Mouse (Mus musculus): Measurements from ENCODE around the gene Taf1b. TPM values are rescaled to one million over a fixed set of nuclear protein-coding genes. Genes with fewer than 3 reads are reported as not detected.
A peak's percentile ranks its signal among the peaks of the same experiment; 100 is the strongest.
"Not testable (repeated sequence)": the region's sequence is repeated elsewhere in the genome, so short reads cannot be mapped to it uniquely, and the experiment has no call there.

Taf1b gene
- 10 to 100 TPM; 30.5 to 32.6 TPM for total RNA-seq (2021)
- long read RNA-seq, experiment 1, transcript Taf1b-202 (14 exons, 1,840 nt): minor isoform, 8 of 32 reads
- long read RNA-seq, experiment 1, transcript Taf1b-201 (15 exons, 2,209 nt): major isoform, 14 of 32 reads
- long read RNA-seq, experiment 1, partial matches to known transcripts: 4 of 32 reads
- long read RNA-seq, experiment 1, other reads (novel, unspliced or antisense): 6 of 32 reads
- long read RNA-seq, experiment 2, transcript Taf1b-202 (14 exons, 1,840 nt): minor isoform, 5 of 23 reads
- long read RNA-seq, experiment 2, transcript Taf1b-201 (15 exons, 2,209 nt): major isoform, 9 of 23 reads
- long read RNA-seq, experiment 2, partial matches to known transcripts: 6 of 23 reads
- long read RNA-seq, experiment 2, other reads (novel, unspliced or antisense): 3 of 23 reads

DNA sequence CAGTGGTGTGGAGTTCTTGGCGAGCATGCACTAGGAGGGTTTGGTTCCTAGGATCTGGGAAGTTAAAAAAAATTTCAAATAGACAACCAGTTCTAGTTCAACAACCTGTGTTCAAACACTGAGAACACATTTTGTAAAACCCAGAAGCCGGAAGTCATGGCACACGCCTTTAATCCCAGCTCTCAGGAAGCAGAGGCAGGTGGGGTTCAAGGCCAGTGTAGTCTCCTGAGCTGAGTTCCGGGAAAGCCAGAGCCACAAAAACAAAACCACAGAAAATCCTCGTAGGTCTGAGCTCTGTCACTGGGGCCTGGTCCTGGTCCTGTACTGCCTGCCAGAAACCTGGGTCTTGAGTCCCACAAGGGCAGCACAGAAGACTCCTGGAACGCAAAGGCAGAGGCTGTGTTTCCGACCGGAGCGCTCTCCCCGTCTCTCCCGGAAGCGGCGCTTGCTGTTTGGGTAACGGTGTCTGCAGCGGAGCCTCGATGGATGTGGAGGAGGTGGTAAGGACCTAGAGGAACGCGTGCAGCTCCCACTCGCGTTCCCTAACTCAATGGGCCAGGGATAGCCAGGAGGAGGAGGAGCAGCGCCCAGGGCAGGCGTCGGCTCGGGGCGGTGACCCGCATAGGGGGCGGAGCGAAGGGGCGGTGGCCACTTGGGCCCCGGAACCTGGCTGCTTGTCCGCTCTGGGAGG, at the start of gene Taf1b:
TSS of gene Taf1b (plus strand) at position 210 of the 691 bp plus-strand sequence.
- peak; percentile 83 to 84 for DNase-seq (ENCODE audit: low spot score in 2 of 2)
- intact Hi-C loops (cut with DNase I): no loop called here

DNA sequence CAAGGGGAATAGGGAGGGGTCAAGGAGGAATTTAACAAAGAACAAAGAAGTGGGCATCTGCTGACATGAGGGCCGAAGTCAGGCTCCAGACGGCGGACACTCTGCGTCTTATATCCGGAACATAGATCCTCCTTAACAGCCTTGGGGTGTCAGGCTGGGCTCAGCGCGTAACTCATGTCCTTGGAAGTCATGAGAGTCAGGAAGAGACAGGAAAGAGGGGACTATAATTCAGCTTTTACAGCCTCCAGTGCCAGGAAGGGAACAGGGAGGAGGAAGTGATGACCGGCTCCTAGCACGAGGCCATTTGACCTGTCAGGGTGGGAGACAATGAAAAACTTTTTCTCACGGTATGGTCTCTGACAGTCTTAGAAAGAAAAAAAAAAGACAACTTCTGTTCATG, 37.8 kb upstream of the Taf1b start:
- no peak for DNase-seq (ENCODE audit: low spot score in 2 of 2)
- intact Hi-C loops (cut with DNase I): no loop called here

DNA sequence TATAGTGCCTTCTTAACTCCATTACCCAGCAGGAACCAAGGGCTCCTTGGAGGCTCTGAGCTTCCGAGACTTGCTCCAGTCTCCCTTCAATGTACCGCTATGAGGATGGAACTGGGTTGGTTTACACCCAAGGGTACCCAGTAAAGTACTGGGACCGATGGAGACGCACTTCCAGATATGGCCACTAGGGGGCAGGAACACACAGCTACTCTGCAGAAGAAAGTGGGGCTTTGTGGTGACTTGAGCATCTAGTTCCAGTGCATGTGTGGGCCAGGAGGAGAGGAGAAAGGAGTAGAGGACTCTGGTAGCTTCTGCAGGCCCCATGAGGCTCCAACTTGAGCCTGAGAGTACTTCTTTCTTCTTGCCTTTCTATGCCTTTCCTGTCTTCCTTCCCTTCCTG, 36.0 kb upstream of the Taf1b start:
- intact Hi-C loops (cut with DNase I): not testable (repeated sequence)
- peak in 1 of 2 experiments; percentile 31 for DNase-seq (ENCODE audit: low spot score in 2 of 2)

DNA sequence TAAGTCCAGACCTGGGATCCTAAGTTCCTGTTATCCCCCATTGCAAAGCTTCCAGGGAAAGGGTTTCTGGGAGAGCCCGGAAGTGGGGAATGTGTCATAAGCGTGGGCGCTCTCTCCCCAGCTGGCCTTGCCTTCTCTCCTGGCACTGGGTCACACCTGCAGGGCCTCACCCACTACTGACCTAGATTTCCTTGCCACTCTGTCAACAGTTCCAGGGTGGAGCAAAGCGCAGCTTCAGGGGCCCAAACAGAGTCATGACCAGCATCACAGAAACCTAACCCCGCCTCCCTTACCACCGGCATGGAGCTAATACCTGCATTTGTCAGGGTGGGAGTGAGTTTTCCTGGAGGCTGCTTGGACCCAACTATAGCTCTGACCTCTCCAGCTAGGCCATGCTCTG, 34.7 kb upstream of the Taf1b start:
- intact Hi-C loops (cut with DNase I); DNase-seq (ENCODE audit: low spot score in 2 of 2): not testable (repeated sequence)

DNA sequence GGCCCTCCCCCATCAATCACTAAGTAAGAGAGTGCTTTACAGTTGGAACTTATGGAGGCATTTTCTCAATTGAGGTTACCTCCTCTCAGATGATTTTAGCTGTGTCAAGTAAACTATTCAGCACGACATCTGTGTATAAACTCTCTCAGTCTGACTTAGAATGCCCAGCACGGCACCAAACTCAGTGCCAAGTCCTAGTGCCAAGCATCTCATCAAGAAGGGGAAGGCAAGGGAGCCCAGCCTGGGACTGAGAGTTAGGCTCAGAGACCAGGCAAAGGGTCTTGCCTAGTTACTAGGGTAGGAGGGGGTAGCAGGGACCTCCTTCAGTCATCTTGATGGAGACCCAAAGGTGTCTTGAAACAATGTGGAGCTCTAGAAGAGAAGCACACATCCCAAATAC, 29.2 kb upstream of the Taf1b start:
- DNase-seq (ENCODE audit: low spot score in 2 of 2): no peak
- intact Hi-C loops (cut with DNase I): no loop called here

DNA sequence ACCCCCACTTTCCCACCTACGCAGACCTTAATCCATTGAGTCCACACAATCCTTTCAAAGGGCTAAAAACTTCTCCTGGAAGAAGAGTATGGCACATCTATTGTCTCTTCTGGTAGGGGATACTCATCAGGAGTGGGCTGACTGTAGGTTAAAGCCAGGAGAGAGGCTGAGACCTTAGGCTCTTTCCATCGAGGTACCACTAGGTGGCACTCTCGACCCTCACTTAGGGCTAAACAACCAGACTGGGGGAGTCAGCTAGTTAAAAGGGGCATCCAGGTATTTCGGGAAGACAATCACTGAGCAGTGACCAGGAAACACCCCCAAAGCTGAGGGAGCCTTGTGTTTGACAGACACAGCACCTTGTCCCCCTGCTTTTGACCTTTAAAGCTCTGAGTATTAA, 27.2 kb upstream of the Taf1b start:
- DNase-seq (ENCODE audit: low spot score in 2 of 2): peak in 1 of 2 experiments; percentile 58
- intact Hi-C loops (cut with DNase I): loop anchor here (5.0 kb wide), 1 partner anchor 126 kb away; no protein-coding TSS in a partner anchor

DNA sequence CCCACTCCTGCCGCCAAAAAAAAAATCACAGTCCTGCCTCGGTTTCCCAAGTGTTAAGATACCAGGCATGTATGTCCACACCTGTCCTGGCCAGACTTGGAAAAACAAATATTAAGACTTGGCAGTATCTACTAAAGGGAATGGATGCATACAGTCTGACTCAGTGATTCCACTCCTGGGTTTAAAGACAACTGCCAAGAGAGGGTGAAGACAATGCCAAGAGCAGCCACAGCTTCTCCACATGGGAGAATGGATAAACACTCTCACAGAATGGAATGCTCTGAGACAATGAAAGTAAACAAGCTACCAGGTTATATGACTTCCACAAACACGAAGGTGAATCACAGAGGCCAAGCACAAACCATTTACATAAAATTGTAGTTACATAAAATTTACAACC, 24.9 kb upstream of the Taf1b start:
- no peak for DNase-seq (ENCODE audit: low spot score in 2 of 2)
- intact Hi-C loops (cut with DNase I): loop anchor here (5.0 kb wide), 1 partner anchor 124 kb away; no protein-coding TSS in a partner anchor

DNA sequence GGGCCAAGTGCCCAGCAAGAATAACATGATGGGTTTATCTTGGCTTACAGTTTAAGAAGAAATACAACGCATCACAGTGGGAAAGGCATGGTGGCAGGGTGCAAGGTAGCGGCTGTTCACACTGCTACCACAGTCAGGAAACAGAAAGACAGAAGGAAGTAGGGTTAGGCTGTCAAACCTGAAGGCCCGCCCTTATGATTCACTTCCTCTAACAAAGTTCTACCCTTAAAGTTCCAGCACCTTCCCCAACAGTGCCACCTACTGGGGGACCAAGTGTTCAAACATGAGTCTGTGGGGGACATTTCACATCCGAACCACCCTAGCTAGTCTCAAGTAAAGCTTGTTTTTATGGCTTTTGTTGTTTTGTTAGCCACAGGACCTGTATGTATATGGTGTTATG, 13.2 kb upstream of the Taf1b start:
- DNase-seq (ENCODE audit: low spot score in 2 of 2): no peak
- intact Hi-C loops (cut with DNase I): no loop called here

DNA sequence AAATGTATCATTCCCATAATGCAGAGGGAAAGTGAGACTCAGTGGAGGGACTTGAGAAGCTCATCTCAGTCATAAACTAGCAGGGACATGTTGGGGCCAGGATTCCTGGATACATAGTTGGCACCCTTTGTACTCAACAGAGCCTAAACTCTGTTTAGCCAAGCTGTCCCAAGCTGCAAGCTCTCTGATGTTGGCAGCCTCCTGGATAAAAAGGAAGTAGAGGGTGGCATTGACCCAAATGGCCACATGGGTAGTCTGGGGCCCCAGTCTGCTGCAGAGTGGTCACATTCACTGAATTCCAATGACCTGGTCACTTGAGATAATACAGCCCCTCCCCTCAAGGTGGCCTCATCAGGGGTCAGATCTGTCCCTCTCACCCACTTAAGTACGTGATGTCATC, 11.3 kb upstream of the Taf1b start:
- no peak for DNase-seq (ENCODE audit: low spot score in 2 of 2)
- intact Hi-C loops (cut with DNase I): no loop called here

DNA sequence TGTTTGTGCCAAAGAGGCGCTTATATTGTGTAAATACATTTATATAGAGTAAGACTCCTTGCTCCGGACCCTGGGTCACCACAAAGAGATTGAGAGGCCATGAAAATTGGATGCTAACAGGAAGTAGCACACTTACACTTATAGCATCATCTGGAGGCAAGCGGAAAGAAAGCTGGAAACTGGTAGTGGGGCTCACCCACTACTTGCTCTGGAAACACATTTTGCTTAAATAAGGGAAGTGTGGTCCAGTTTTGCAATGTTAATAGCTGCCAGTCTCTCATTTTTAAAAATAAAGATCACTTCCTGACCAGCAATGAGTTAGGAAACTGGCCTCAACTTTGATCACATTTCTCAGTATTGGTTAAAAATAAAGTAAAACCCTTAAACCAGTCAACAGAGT, 5.7 kb upstream of the Taf1b start:
- DNase-seq (ENCODE audit: low spot score in 2 of 2); intact Hi-C loops (cut with DNase I): not testable (repeated sequence)

DNA sequence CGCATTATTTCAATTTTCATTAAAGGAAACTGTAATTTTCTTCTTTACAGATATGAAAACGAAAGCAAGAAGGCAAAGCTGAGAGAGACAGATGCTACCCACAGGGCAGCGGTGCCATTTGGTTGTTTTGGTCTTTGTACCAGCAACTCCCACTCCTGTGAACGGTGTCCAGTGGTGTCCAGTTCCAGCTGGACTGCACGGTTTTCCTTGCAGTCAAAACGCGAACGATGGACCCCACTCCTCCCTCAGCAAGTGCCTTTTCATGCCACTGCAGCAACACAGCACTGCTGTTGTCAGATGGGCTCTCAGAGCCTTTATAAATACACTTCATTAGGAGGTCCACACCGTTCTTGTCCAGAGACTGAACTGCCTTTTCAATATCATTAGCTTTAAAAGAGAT, 5.1 kb upstream of the Taf1b start:
- intact Hi-C loops (cut with DNase I): no loop called here
- no peak for DNase-seq (ENCODE audit: low spot score in 2 of 2)

DNA sequence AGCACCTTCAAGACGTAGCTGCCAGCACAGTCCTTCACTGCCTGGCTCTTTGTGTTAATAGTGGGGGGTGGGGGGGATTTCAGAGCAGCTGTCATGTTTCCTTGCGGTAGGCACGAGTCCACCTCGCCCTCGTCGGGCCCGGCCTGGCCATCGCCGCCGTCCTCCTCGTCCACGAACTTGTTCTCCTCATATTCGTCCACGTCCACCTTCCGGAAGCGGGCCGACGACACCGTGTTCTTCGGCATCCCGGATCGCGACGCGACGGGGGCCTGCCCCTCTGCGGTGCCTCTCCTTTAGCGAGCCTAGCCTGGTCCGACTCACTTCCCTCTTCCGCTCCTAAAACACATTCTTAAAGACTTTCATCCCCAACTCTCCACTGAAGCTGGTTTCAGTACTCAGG, 4.7 kb upstream of the Taf1b start:
- intact Hi-C loops (cut with DNase I): no loop called here
- DNase-seq (ENCODE audit: low spot score in 2 of 2): no peak

DNA sequence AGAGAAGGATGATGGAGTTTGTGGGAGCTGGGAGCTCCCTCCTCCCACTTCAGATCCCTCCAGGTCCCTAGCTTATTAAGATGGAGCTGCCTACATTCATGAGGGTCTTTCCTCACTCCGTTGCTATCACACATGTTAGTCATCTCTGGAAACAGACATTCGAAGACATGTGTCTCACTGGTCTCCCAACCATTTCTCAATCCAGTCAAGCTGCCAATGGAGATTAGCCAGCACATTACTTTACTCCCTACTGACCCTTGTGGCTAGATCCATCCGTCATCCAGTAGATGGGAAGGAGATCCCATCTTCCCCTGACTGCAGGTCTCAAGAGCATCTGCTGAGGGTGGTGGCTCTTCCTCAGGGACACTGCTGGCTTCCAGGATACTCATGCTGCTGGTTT, 3.4 kb upstream of the Taf1b start:
- DNase-seq (ENCODE audit: low spot score in 2 of 2); intact Hi-C loops (cut with DNase I): not testable (repeated sequence)

DNA sequence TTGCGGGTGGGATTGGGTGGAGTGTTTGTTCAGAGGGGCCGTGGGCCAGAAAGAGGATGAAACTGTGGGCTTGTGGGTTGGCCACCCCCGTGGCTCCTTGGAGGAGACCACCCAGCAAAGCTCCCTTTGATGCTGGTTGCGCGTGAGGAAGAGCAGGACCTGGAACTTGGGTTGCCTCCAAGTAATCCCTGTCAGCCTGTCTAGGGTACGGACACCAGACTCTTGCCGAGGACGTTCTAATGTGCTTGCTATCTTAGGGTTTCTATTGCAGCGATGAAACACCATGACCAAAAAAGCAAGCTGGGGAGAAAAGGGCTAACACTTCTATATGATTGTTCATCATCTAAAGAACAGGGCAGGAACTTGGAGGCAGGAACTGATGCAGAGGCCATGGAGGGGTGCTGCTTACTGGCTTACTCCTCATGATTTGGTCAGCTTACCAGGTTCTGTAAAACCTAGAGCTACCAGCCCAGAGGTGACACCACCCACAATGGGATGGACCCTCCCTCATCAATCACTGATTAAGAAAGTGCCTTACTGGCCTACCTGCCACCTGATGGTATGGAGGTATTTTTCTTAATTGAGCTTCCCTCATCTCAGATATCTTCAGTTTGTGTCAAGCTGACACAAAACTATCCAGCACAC, 804 bp downstream of the Taf1b start:
- intact Hi-C loops (cut with DNase I); DNase-seq (ENCODE audit: low spot score in 2 of 2): not testable (repeated sequence)

DNA sequence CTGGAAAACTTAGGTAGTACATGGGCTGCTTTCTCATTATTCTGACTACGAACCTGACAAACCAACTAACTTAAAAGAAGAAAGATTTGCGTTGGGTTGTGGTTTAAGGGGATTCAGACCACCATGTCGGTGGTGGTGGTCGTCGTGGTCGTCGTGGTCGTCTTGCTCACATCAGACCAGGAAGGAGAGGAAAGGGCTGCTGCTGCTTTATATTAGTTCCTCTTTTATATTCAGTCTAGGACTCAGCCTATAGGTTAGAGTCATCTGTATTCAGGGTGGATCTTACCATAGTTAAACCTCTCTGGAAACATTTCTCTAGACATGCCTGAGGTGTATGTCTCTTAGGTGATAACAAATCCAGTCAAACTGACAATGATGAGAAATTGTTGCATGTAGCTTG, 19.0 kb downstream of the Taf1b start:
- no peak for DNase-seq (ENCODE audit: low spot score in 2 of 2)
- intact Hi-C loops (cut with DNase I): no loop called here

DNA sequence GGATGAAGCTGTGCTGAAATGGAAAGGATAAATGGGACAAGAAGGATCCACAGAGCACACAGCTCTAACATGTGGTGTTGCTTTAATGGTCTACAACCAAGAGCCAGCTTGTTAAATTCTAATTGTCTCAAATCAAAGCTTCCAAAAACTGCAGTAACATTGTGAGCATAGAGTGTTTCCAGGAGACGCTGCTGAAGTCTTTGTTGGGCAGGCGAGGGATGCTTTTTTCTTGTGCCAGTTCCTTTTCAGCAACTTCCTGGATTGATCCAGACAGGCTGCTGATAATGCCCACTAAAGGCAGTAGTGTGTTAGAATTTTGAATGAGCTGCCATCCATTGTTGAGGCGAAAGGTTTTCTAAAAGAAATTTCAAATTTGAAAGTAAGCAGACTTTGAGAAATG, 22.9 kb downstream of the Taf1b start:
- intact Hi-C loops (cut with DNase I): no loop called here

DNA sequence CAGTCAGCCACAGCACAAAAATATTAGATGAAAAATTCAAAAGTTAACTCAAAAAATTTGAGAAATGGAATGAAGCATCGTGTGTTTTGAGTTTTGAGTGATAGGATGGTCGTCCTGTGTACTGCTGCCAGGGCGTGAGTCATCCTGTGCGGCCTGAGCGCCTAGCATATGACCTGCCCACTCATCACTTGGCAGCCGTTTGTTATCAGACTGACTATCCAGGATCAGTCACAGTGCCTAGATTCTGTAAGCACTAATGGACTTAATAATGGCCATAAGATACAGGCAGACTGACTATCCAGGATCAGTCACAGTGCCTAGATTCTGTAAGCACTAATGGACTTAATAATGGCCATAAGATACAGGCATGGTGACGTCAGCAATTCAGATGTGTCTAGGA, 26.9 kb downstream of the Taf1b start:
- intact Hi-C loops (cut with DNase I); DNase-seq (ENCODE audit: low spot score in 2 of 2): not testable (repeated sequence)

More for the DNA sequence above, 22.9 kb downstream of the Taf1b start:
- peak; percentile 18 to 30 for DNase-seq (ENCODE audit: low spot score in 2 of 2)

DNA sequence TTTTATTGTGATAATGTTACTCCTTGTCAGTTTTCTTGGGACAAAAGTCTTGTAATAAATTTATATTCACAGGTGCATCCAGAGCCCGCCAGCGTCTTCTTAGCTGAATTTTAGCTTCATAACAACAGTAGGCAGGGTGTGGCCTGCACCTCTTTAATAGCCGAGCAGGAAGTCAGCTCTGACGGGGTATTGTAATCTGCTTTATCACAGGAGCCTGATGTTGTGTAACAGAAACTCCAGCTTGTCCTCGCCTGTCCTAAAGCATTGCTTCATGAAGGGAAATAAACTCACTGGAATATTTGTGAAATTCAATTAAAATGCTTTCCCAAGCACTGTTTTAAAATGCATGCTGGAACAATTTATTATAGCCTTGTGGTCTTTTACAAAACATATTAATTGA, 38.2 kb downstream of the Taf1b start:
- DNase-seq (ENCODE audit: low spot score in 2 of 2): no peak
- intact Hi-C loops (cut with DNase I): no loop called here

DNA sequence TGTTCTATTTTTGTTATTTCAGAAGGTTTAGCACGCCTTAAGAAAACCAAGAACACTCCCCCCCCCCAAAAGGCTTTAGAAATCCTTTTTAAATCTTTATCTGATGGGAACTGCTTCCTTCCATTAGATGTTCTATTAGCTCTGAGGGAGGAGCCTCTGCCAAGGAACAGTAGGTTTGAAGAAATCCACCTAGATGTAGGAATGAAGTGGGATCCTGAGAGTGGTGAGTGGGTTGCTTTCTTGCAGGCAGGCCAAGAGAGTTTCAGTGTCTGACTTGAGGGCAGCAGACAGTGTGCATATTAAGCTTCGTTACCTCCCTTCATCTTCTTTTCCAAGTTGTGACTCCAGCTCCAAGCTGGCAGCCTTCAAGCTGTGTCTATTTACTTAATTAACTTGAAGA, 39.0 kb downstream of the Taf1b start:
- no peak for DNase-seq (ENCODE audit: low spot score in 2 of 2)
- intact Hi-C loops (cut with DNase I): no loop called here

DNA sequence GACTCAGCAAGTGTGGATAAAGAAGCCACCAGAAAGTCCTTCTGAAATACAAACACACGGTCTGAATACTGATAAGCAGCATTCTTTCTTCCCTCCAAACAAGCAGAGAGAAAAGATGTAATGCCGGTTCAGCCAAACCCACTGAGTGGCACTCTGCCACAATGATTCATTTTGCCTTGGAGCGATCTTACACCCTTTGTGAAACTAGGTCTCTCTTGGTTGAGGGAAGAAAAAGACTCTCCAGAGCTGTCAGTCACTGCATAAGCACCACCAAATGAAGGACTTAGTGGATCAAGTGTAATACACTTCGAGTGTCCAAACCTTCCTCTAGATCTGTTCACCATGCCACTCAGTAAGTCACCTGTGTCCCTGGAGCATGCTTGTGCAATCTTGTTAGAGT, 39.8 kb downstream of the Taf1b start:
- peak; percentile 39 to 42 for DNase-seq (ENCODE audit: low spot score in 2 of 2)
- intact Hi-C loops (cut with DNase I): no loop called here

Data from left cerebral cortex, postnatal 14 days (tissue).